Mouse (Mus musculus) spleen, adult 18-20 months (tissue): ENCODE results near the gene Nuak1.

ENCODE experiments used
- DNase-seq, 2 experiments: peaks; one replicate each; pipeline ENCODE4 v3.0.0; 2022; ENCODE audit warnings: mixed read lengths in 2 of 2

Nuak1 gene

GRCm38 (mm10) chr10:84446661-84447060 is 6.3 kb upstream of the Nuak1 start:
- no peak for DNase-seq

GRCm38 (mm10) chr10:84444396-84444795 is 4.0 kb upstream of the Nuak1 start:
- no peak for DNase-seq

- DNase-seq, result no peak
Observed at GRCm38 (mm10) chr10:84441846-84442245, 1.4 kb upstream of the Nuak1 start.

- no peak for DNase-seq
Observed at GRCm38 (mm10) chr10:84441434-84441785, 1.0 kb upstream of the Nuak1 start.

- no peak for DNase-seq
Observed at GRCm38 (mm10) chr10:84440181-84440540, 236 bp downstream of the Nuak1 start.

- no peak for DNase-seq
Observed at GRCm38 (mm10) chr10:84439228-84439596, 1.2 kb downstream of the Nuak1 start.

GRCm38 (mm10) chr10:84438466-84439227 is 1.8 kb downstream of the Nuak1 start:
- no peak for DNase-seq

- DNase-seq, result peak; percentile 79 to 93
Observed at GRCm38 (mm10) chr10:84438049-84438422, 2.4 kb downstream of the Nuak1 start.

GRCm38 (mm10) chr10:84437166-84438048 is 3.0 kb downstream of the Nuak1 start:
- DNase-seq, result no peak

GRCm38 (mm10) chr10:84435930-84436329 is 4.5 kb downstream of the Nuak1 start:
- no peak for DNase-seq

- no peak for DNase-seq
Observed at GRCm38 (mm10) chr10:84433193-84433801, 7.1 kb downstream of the Nuak1 start.

- DNase-seq, result no peak
Observed at GRCm38 (mm10) chr10:84424374-84424773, 16.0 kb downstream of the Nuak1 start.

GRCm38 (mm10) chr10:84423903-84424302 is 16.5 kb downstream of the Nuak1 start:
- no peak for DNase-seq

GRCm38 (mm10) chr10:84420589-84420988 is 19.8 kb downstream of the Nuak1 start:
- DNase-seq, result no peak

- DNase-seq, result no peak
Observed at GRCm38 (mm10) chr10:84418421-84418820, 22.0 kb downstream of the Nuak1 start.

GRCm38 (mm10) chr10:84416752-84417151 is 23.6 kb downstream of the Nuak1 start:
- DNase-seq, result no peak

- no peak for DNase-seq
Observed at GRCm38 (mm10) chr10:84414981-84415700, 25.3 kb downstream of the Nuak1 start.

GRCm38 (mm10) chr10:84413310-84413709 is 27.1 kb downstream of the Nuak1 start:
- no peak for DNase-seq

- DNase-seq, result no peak
Observed at GRCm38 (mm10) chr10:84412326-84412962, 28.0 kb downstream of the Nuak1 start.

GRCm38 (mm10) chr10:84411122-84412105 is 29.0 kb downstream of the Nuak1 start:
- DNase-seq, result no peak

- no peak for DNase-seq
Observed at GRCm38 (mm10) chr10:84408965-84409660, 31.3 kb downstream of the Nuak1 start.
